Mouse (Mus musculus) MEL (cell line): ENCODE results near the gene Gm20388. TPM values are rescaled to one million over a fixed set of nuclear protein-coding genes. Genes with fewer than 3 reads are reported as not detected.

ENCODE experiments used
- DNase-seq: peaks from one replicate; pipeline ENCODE4 v3.0.0; 2011; ENCODE audit warnings: low read depth, low spot score
- H3K27ac ChIP-seq: 2 replicates; pipeline ENCODE4 v1.5.1; 2012; ENCODE audit warnings: low read depth, mild to moderate bottlenecking, control low read depth, low read length, moderate library complexity; ENCODE audit not compliant: control insufficient read depth
- H3K27me3 ChIP-seq, 2 experiments: fragments of 150-350 bp in 1 of 2; sonication (generic) in 1 of 2; 2 replicates each; pipeline ENCODE4 v1.6.1; 2012; ENCODE audit warnings: low read length in 2 of 2, mild to moderate bottlenecking in 2 of 2, improper control_type of control experiment in 1 of 2, moderate library complexity in 1 of 2; ENCODE audit not compliant: insufficient read depth in 2 of 2, control insufficient read depth in 1 of 2
- H3K36me3 ChIP-seq, 2 experiments: 2 replicates each; pipeline ENCODE4 v1.6.1; 2012 to 2014; ENCODE audit warnings: low read length in 2 of 2, improper control_type of control experiment in 1 of 2, inconsistent platforms in 1 of 2, mild to moderate bottlenecking in 1 of 2; ENCODE audit not compliant: insufficient read depth in 2 of 2, control insufficient read depth in 1 of 2
- H3K4me1 ChIP-seq, 2 experiments: fragments of 150-350 bp in 1 of 2; sonication (generic) in 1 of 2; 2 replicates each; pipeline ENCODE4 v1.6.1; 2012; ENCODE audit warnings: low read length in 2 of 2, improper control_type of control experiment in 1 of 2, mild to moderate bottlenecking in 1 of 2; ENCODE audit not compliant: insufficient read depth in 2 of 2, control insufficient read depth in 1 of 2
- H3K4me3 ChIP-seq, 2 experiments: fragments of 150-350 bp in 1 of 2; sonication (generic) in 1 of 2; 2 replicates each; pipeline ENCODE4 v1.5.1; 2012; ENCODE audit warnings: low read depth in 2 of 2, low read length in 2 of 2, mild to moderate bottlenecking in 2 of 2, moderate library complexity in 2 of 2, control low read depth in 1 of 2, improper control_type of control experiment in 1 of 2; ENCODE audit not compliant: control insufficient read depth in 1 of 2, insufficient read depth in 1 of 2
- H3K79me2 ChIP-seq: 2 replicates; pipeline ENCODE4 v1.6.1; 2012; ENCODE audit warnings: mild to moderate bottlenecking, low read length, moderate library complexity; ENCODE audit not compliant: control insufficient read depth, poor library complexity, insufficient read depth
- H3K9ac ChIP-seq: 2 replicates; pipeline ENCODE4 v1.6.1; 2012; ENCODE audit warnings: low read depth, mild to moderate bottlenecking, control low read depth, low read length, moderate library complexity; ENCODE audit not compliant: control insufficient read depth, poor library complexity, severe bottlenecking
- H3K9me3 ChIP-seq: fragments of 150-350 bp; sonication (generic); replicated peaks from 2 replicates; pipeline ENCODE4 v1.6.1; 2012; ENCODE audit warnings: mild to moderate bottlenecking, low read length, improper control_type of control experiment, moderate library complexity; ENCODE audit not compliant: insufficient read depth
- BHLHE40 ChIP-seq: IDR thresholded peaks from 2 replicates; pipeline ENCODE4 v1.6.1; 2012; ENCODE audit warnings: low read depth, mild to moderate bottlenecking, inconsistent platforms, low read length, improper control_type of control experiment, borderline replicate concordance
- CHD2 ChIP-seq: IDR thresholded peaks from 2 replicates; pipeline ENCODE4 v1.6.1; 2011; ENCODE audit warnings: low read length, improper control_type of control experiment
- E2F4 ChIP-seq: IDR thresholded peaks from 2 replicates; pipeline ENCODE4 v1.6.1; 2011; ENCODE audit warnings: low read depth, low read length, improper control_type of control experiment, borderline replicate concordance
- EP300 ChIP-seq, 2 experiments: IDR thresholded peaks; 2 replicates each; pipeline ENCODE4 v1.6.1; 2011; ENCODE audit warnings: improper control_type of control experiment in 2 of 2, low read length in 2 of 2, low read depth in 1 of 2, mild to moderate bottlenecking in 1 of 2
- GATA1 ChIP-seq: IDR thresholded peaks from 2 replicates; pipeline ENCODE4 v1.6.1; 2011; ENCODE audit warnings: low read depth, low read length, improper control_type of control experiment
- HCFC1 ChIP-seq: IDR thresholded peaks from 2 replicates; pipeline ENCODE4 v1.6.1; 2012; ENCODE audit warnings: low read depth, mild to moderate bottlenecking, inconsistent platforms, low read length, improper control_type of control experiment, moderate library complexity
- JUND ChIP-seq: IDR thresholded peaks from 2 replicates; pipeline ENCODE4 v1.6.1; 2011; ENCODE audit warnings: low read depth, mild to moderate bottlenecking, improper control_type of control experiment, low read length
- KAT2A ChIP-seq: conservative IDR thresholded peaks from 2 replicates; pipeline ENCODE4 v1.6.1; 2012; ENCODE audit warnings: low read depth, low read length, improper control_type of control experiment, inconsistent platforms
- MAZ ChIP-seq: IDR thresholded peaks from 2 replicates; pipeline ENCODE4 v1.6.1; 2012; ENCODE audit warnings: low read depth, mild to moderate bottlenecking, inconsistent platforms, low read length, improper control_type of control experiment
- MEF2A ChIP-seq: IDR thresholded peaks from 2 replicates; pipeline ENCODE4 v1.6.1; 2014; ENCODE audit warnings: low read depth, mild to moderate bottlenecking, inconsistent platforms, low read length, improper control_type of control experiment; ENCODE audit not compliant: poor library complexity, insufficient replicate concordance, severe bottlenecking; ENCODE audit errors: extremely low read depth
- MYB ChIP-seq: IDR thresholded peaks from 2 replicates; pipeline ENCODE4 v1.6.1; 2011; ENCODE audit warnings: mild to moderate bottlenecking, low read depth, low read length, improper control_type of control experiment
- NELFE ChIP-seq: IDR thresholded peaks from 2 replicates; pipeline ENCODE4 v1.6.1; 2011; ENCODE audit warnings: low read depth, low read length, improper control_type of control experiment
- NRF1 ChIP-seq: IDR thresholded peaks from 2 replicates; pipeline ENCODE4 v1.6.1; 2014; ENCODE audit warnings: low read depth, mild to moderate bottlenecking, inconsistent platforms, low read length, improper control_type of control experiment, moderate library complexity; ENCODE audit not compliant: poor library complexity, insufficient read depth, severe bottlenecking
- POLR2A ChIP-seq, 2 experiments: IDR thresholded peaks; 2 replicates each; pipeline ENCODE4 v1.6.1; 2011 to 2012; ENCODE audit warnings: low read length in 2 of 2, mild to moderate bottlenecking in 2 of 2, control low read depth in 1 of 2, improper control_type of control experiment in 1 of 2, low read depth in 1 of 2, moderate library complexity in 1 of 2; ENCODE audit not compliant: control insufficient read depth in 1 of 2, insufficient read depth in 1 of 2, poor library complexity in 1 of 2
- POLR2AphosphoS2 ChIP-seq: IDR thresholded peaks from 2 replicates; pipeline ENCODE4 v1.6.1; 2011; ENCODE audit warnings: low read length, improper control_type of control experiment
- RCOR1 ChIP-seq: IDR thresholded peaks from 2 replicates; pipeline ENCODE4 v1.6.1; 2012; ENCODE audit warnings: low read depth, mild to moderate bottlenecking, inconsistent platforms, low read length, improper control_type of control experiment
- SMC3 ChIP-seq: IDR thresholded peaks from 2 replicates; pipeline ENCODE4 v1.6.1; 2011; ENCODE audit warnings: low read depth, low read length, improper control_type of control experiment
- TAL1 ChIP-seq: IDR thresholded peaks from 2 replicates; pipeline ENCODE4 v1.6.1; 2012; ENCODE audit warnings: mild to moderate bottlenecking, inconsistent platforms, low read length, moderate library complexity, mixed read lengths
- UBTF ChIP-seq: IDR thresholded peaks from 2 replicates; pipeline ENCODE4 v1.6.1; 2012; ENCODE audit warnings: low read depth, mild to moderate bottlenecking, inconsistent platforms, low read length, improper control_type of control experiment, moderate library complexity, borderline replicate concordance; ENCODE audit not compliant: insufficient read depth
- USF1 ChIP-seq: IDR thresholded peaks from 2 replicates; pipeline ENCODE4 v1.6.1; 2014; ENCODE audit warnings: low read depth, mild to moderate bottlenecking, inconsistent platforms, low read length, improper control_type of control experiment, moderate library complexity
- ZC3H11A ChIP-seq: IDR thresholded peaks from 2 replicates; pipeline ENCODE4 v1.6.1; 2012; ENCODE audit warnings: low read depth, mild to moderate bottlenecking, inconsistent platforms, low read length, improper control_type of control experiment
- ZKSCAN1 ChIP-seq: IDR thresholded peaks from 2 replicates; pipeline ENCODE4 v1.6.1; 2012; ENCODE audit warnings: low read depth, mild to moderate bottlenecking, inconsistent platforms, low read length, improper control_type of control experiment, moderate library complexity
- ZMIZ1 ChIP-seq: IDR thresholded peaks from 2 replicates; pipeline ENCODE4 v1.6.1; 2012; ENCODE audit warnings: low read depth, mild to moderate bottlenecking, inconsistent platforms, low read length, improper control_type of control experiment, moderate library complexity
- ZNF384 ChIP-seq: IDR thresholded peaks from 2 replicates; pipeline ENCODE4 v1.6.1; 2012; ENCODE audit warnings: low read depth, mild to moderate bottlenecking, inconsistent platforms, low read length, improper control_type of control experiment
- polyA plus RNA-seq, 2 experiments: library from polyadenylated mRNA; stranded (reverse) in 1 of 2; unstranded in 1 of 2; fragments of >175 nt in 1 of 2; fragments of >200 nt in 1 of 2; gene quantifications; 2 replicates each; pipeline versions ENCODE4 v1.2.1 to v1.2.4; 2012; ENCODE audit warnings: low replicate concordance in 2 of 2, low read depth in 1 of 2; ENCODE audit not compliant: insufficient read length in 2 of 2, insufficient read depth in 1 of 2, missing spikeins in 1 of 2
- total RNA-seq: library from RNA; depleted of rRNA; stranded (reverse); fragments of 300-350 nt; gene quantifications from 2 replicates; pipeline ENCODE4 v1.2.3, GENCODE M21; 2012

Gene Gm20388
- total and polyA plus RNA-seq, 3 experiments = 11.1 to 17.8 TPM; not detected in 1

DNA sequence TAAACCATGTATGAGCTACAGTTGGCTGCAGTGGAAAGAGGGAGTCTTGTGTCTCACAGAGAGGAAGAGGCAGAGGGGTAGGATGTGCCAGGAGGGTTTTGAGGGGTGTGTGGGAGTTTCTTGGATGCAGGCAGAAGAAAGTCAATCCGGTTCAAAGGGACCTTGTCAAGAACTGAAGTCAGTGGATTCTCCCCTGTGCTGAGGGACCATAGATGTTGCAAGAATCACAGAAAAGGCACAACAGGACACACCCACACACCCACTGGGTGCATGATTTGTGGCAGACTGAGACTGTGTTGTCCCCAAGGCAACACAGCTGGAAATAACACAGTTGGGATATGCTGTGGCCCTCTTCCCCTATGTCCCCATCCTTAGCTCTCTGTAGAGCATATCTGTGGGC lies 526.6 kb downstream of the Gm20388 start:
- TF ChIP-seq TAL1 (no peak), JUND (no peak), ZMIZ1 (no peak), GATA1 (no peak), MYB (no peak), EP300 (IDR thresholded peaks at IDR 0.05; ENCODE audit: low read depth in 1 of 2, low read length in 2 of 2) (no peak), ZKSCAN1 (no peak)
- Histone ChIP-seq H3K36me3 (no peaks in the 10 kb centered on the region), H3K27ac (no peak overlapping the region), H3K4me1 (no peaks in the 10 kb centered on the region), H3K79me2 (no peaks in the 10 kb centered on the region), H3K9ac (no peak overlapping the region), H3K9me3 (no peaks in the 10 kb centered on the region), H3K27me3 (no peaks in the 10 kb centered on the region), H3K4me3 (no peak overlapping the region)
- DNase-seq = no peak

GRCm38 (mm10) chr8:120437666-120438395 lies 527.2 kb downstream of the Gm20388 start:
- TF ChIP-seq GATA1 = no peak
- no peak for TF ChIP-seq HCFC1
- TF ChIP-seq UBTF = no peak
- TF ChIP-seq CHD2 = no peak
- TF ChIP-seq POLR2AphosphoS2 = no peak
- TF ChIP-seq BHLHE40 = no peak
- TF ChIP-seq ZC3H11A = no peak
- TF ChIP-seq USF1 = no peak
- TF ChIP-seq NELFE = no peak
- TF ChIP-seq ZNF384 = no peak
- TF ChIP-seq ZMIZ1 = no peak
- TF ChIP-seq MAZ = no peak
- no peak for TF ChIP-seq NRF1
- no peak for TF ChIP-seq POLR2A (IDR thresholded peaks at IDR 0.05; ENCODE audit: control insufficient read depth in 1 of 2, insufficient read depth in 1 of 2, low read depth in 1 of 2, low read length in 2 of 2, poor library complexity in 1 of 2)
- TF ChIP-seq E2F4 = no peak
- no peak for TF ChIP-seq MEF2A
- TF ChIP-seq SMC3 = no peak
- TF ChIP-seq RCOR1 = no peak
- TF ChIP-seq KAT2A = no peak
- Histone ChIP-seq H3K4me3 (no peak overlapping the region), H3K79me2 (no peaks in the 10 kb centered on the region), H3K4me1 (no peaks in the 10 kb centered on the region), H3K9ac (no peak overlapping the region), H3K9me3 (no peaks in the 10 kb centered on the region), H3K27ac (no peak overlapping the region), H3K36me3 (no peaks in the 10 kb centered on the region), H3K27me3 (no peaks in the 10 kb centered on the region)
- DNase-seq = no peak
